Mouse (Mus musculus): ENCODE results near the gene Camk2n1.
"Not testable (repeated sequence)": the region's sequence is repeated elsewhere in the genome, so short reads cannot be mapped to it uniquely, and the experiment has no call there.

Camk2n1 gene

DNA sequence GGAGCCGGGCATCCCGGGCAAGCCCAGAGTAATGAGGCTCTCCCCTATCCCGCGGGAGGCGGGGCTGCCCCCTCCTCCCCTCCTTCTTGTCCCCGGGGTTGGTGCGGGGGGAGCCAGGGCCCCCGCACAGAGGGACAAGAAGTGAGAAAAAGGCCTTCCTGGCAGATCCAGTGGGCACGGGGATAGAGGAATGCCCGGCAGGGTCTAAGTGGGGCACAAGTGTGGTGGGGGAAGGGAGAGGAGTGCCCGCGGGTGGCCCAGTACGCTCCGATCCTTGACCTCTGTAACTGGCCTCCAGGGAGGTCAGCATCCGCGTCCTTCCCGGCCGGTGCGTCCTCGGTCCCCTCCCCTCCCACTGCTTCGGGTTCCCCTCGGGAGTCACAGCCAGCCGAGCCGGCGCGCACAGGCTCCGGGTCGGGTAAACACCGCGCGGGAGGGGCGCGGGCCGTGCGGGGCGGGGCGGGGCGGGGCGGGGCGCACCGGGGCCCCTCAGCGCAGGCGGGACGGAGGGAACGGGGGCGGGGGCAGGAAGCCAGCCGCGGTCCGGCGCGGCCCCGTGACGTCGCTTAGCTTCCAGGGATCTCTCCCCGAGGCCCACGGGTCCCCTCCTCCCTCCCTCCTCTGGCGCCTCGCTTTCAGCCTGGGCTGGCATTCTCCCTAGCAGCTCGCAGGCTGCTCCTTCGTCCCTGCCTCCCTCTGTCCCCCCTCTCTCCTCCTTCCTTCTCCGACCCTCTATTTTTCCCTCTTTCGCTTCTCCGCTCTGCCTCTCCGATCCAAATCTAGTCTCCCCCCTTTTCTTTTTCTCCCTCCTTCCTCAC is at the start of gene Camk2n1:
TSS of gene Camk2n1 (plus strand) at position 562 of the 818 bp plus-strand sequence.
- peak; percentile 65 to 78 for DNase-seq (ENCODE audit: low spot score in 2 of 2)

DNA sequence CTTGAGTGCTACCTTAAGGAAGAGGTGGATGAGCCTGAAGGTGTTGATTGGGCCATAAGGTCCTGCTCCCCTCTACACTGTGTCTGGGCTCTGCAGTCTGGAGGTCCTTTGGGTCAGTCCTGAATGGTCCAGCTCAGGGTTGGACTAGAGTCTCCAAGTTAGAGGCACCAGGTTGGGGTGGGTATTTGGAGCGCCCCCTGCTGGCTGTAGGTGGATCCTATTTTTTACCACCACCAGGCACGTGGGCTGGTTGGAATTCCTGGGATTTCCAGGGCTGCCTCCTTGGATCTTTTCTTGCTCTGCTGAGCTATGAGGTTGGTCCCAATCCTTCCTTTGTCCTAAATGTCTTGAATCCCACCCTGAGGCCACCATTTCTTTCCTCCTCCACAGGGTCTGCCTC is 49.3 kb upstream of the Camk2n1 start:
- DNase-seq (ENCODE audit: low spot score in 2 of 2), result peak in 1 of 2 experiments; percentile 38

DNA sequence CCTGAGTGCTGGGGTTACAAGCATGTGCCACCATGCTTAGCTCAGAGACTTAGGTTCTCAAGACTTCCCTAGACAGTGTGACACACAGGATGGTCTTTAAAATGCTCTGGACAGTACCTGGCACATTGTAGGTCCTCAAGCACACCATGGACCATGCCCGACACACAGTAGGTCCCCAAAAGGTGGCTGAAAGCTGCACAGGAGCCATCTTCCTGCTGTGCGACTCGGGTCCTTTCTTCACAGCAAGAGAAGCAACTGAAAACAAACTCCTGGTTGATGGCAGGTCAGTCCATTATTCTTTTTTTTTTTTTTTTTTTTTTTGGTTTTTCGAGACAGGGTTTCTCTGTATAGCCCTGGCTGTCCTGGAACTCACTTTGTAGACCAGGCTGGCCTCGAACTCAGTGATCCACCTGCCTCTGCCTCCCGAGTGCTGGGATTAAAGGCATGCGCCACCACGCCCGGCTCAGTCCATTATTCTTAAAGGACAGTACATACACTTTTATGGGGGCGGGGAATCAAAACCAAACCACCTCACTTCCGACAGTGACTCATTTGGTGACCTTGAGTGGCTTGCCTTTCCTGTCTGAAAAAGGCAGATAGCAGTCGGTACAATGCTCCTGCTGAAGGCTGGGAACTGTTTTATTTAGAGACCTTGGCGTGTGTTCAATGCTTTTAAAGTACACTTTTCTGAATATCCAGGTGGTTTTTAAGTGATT is 46.5 kb upstream of the Camk2n1 start:
- DNase-seq (ENCODE audit: low spot score in 2 of 2), result peak in 1 of 2 experiments; percentile 15

DNA sequence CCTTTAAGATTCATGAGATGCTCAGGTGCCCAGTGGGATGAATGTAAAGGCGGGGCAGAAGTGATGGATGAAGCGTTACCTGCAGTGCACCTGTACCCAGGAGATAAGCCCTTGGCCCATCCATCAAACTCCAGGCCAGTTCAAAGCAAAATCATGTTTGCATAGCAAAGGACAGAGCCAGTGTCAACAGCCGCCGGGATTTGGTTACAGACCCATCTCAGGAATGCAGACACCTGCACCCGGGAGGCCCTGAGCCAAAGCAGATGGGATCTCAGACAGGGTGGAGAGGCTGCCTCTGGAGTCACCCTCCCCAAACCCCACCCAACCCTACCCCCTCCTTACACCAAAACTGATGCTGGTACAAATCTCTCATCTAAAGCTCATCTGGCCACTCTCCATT is 43.1 kb upstream of the Camk2n1 start:
- no peak for DNase-seq (ENCODE audit: low spot score in 2 of 2)

DNA sequence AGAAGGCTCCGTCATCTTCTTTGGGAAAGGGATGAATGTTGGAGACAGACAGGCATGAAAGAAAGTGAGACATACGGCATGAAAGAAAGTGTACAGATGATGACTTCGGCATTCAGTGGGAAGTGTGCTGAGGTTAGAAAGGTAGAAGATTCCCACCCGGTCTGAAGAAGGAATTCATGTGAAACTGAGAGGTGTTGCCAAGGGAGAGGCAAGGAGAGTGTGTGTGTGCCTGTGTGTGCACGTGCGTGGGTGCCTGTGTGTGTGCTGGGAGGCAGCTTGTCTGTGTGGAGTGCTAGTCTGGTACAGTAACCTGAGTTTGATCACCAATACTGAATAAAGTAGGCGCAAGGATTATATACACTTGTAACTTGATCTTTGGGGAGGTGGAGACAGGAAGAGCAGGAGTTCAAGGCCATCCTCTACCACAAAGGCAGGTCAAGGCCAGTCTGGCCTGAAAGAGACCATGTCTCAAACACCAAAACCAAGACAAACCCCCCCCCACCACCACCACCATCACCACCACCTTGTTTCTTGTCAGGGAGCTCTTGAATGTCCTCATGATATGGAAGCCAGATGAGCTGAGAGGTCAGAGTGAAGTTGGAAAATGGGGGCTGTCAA is 42.5 kb upstream of the Camk2n1 start:
- DNase-seq (ENCODE audit: low spot score in 2 of 2), result no peak

DNA sequence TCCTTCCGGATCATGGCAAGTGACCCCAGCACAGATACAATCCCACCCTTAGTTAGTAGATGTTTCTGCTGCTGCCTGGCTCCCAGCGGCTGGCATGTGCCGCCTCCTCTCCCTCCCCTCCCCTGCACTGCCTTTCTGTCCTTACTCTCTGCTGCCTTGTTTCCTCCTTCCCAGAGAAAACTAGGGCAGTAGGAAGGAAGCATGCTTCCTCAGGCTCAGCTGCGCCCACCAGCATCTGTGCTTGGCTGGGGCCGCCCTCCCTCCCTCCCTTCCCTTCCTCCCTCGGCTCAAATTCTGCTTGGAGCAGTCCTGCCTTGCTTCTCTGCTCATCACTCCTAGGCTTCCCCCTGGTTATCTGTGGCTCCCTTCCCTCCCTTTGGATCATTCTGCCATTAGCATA is 39.4 kb upstream of the Camk2n1 start:
- no peak for DNase-seq (ENCODE audit: low spot score in 2 of 2)

DNA sequence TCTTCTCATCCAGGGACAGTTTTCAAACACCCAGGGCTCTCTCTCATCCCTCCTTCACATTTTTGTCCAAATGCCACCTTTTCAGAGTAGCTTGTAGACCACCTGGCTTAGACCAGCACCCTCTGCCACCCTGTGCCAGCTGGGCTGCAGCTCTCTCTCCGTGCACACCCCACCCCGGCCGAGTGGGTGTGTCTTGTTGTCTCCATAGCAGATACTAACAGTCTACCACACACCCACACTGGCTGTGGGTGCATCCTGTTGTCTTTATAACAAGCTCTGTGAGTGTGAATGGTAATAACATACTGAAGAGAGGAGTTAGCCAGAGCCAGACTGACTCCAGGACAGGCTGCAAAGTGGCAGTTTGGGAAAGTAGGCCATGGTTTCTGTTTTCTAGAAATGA is 38.1 kb upstream of the Camk2n1 start:
- no peak for DNase-seq (ENCODE audit: low spot score in 2 of 2)

DNA sequence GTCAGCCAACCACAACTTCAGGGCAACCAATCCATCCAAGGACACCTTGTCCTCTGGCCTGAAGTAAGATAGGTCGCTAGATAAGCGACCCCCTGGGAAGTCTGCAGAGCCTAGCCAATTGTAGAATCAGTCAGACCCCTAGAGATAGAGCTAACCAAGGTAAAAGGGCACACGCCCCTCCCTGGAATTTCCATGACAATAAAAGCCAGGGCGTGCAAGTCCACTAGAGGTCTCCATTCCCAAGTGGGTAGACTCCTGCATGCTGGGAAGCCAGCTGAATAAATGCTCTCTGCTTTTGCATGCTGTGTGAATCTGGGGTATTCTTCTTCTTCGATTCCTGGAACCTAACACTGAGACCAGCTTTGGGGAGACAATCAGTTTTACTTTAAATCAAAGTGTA is 37.7 kb upstream of the Camk2n1 start:
- no peak for DNase-seq (ENCODE audit: low spot score in 2 of 2)

DNA sequence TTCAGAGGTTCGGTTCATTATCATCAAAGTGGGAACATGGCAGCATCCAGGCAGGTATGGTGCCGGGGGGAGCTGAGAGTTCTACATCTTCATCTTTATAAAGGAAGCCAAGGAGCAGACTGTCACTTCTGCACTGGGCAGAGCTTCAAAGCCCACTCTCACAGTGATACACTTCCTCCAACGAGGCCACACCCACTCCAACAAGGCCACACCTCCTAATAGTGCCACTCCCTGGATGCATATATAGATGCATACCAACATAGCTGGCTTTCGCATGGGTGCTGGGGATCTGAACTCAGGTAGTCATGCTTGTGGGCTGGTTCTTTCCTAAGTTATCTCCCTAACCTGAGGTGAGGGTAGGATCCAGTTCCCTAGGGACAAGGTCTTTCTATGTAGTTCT is 36.2 kb upstream of the Camk2n1 start:
- no peak for DNase-seq (ENCODE audit: low spot score in 2 of 2)

DNA sequence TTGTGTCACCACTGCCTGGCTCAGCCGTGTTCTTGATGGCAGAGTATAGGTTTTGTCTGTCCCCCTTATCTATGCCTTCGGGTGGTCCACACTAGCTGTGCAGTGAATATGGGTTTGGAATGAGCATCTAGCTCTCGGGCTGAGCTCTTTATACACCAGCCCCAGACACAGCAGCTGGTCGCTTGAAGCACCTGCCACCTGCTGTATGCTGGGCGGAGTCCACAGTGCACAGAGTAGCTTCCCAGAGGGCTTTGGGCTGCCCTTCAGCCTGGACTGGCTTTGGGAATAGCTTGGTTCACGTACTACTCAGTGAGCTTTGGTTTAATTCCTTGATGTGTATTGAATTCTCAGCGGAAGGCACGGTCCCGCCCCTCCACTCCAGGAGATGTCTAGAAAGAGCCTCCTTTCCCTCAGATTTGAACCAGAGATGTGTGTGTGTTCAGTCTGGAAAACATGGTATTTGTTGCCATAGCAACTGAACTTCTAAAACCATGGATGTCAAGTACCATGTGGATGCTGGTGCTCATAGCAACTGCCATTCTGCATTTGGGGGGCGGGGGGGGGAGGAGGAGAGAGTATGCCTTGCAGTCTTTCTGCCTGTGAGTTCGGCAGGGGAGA is 35.7 kb upstream of the Camk2n1 start:
- no peak for DNase-seq (ENCODE audit: low spot score in 2 of 2)

DNA sequence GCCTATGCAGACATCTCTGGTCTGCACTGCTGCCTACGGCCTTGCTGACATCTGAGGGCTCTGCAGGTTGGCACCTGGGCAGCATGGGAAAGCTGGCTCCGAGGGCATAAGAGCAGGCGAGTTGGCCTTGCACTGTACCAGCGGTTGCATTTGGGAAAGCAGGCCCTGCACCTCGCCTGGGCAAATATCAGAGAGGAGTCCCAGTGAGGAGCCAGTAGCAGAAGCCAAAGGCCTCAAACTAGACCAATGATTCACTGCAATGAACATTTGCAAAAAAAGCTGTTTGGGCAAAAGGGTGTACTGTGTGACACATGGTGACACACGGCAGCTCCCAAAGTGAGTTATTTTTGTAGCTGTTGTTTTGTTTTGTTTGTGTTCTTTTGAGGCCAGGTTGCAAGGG is 29.1 kb upstream of the Camk2n1 start:
- no peak for DNase-seq (ENCODE audit: low spot score in 2 of 2)

DNA sequence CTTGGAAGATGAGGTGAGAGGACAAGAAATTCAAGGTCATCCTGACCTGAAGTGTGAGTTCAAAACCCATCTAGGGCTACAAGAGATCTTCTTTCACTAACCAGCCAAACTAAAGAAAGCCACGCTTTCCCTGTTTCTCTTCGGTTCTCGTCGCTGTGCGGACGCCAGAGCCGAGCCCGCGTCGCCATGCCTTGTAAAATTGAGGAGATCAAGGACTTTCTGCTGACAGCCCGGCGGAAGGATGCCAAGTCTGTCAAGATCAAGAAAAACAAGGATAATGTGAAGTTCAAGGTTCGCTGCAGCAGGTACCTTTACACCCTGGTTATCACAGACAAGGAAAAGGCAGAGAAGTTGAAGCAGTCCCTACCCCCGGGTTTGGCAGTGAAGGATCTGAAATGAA is 28.5 kb upstream of the Camk2n1 start:
- DNase-seq (ENCODE audit: low spot score in 2 of 2), result not testable (repeated sequence)

DNA sequence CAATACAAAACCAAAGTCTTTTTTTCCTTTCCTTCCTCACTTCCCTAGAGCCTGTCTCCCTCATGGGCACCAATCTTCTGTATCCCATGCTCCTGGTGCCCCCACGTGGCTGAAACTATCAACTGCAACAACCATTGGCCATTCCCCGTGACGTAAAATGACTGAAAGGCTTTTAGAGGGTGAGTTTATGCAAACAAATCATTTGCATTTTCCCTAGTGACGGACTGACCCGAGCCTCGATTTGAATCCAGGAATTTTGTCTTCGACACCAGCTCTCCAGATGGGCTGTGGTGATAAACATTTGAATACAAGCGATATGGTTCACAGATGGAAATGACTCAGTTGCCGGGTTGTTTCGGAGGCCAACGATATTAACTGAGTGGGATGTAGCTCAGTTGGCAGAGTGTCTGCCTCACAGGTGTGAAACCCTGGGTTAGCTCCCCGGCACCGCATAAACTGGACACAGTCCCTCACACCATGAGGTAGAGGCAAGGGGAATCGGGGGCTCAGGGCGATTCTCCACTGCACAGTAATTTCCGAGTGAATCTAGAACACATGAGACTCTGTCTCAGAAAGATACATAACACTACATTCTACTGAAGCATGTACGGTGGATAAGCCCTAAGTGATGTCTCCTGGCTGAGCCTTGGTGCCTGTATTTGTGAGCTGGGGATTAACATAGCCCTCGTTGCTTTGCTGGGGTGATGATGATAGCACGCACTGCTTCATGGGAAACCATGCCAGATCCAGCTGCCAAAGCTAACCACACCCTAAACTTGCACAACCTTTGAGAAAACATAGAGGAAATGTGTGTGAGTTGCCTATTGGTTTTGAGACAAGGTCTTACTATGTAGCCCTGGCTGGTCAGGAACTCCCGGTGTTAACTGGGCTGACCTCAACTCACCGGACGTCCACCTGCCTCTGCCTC is 27.1 kb upstream of the Camk2n1 start:
- DNase-seq (ENCODE audit: low spot score in 2 of 2), result peak; percentile 67 to 79

DNA sequence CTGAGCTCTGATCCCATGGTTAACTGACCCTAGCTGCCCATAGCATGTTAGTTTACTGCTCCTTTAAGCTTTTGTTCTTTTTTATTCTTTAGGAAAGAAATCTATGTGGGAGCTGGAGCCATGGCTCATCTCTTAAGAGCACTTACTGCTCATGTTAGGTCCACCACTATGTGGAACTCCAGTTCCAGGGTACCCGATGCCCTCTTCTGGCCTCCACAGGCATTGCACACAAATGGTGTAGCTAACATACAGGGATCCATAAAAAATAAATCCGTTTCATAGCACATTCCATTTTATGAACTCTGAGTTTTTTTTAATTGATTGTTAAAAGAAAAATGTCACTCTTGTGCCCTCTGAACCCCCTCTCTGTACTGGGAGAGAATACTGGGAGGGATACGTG is 24.3 kb upstream of the Camk2n1 start:
- DNase-seq (ENCODE audit: low spot score in 2 of 2), result no peak

DNA sequence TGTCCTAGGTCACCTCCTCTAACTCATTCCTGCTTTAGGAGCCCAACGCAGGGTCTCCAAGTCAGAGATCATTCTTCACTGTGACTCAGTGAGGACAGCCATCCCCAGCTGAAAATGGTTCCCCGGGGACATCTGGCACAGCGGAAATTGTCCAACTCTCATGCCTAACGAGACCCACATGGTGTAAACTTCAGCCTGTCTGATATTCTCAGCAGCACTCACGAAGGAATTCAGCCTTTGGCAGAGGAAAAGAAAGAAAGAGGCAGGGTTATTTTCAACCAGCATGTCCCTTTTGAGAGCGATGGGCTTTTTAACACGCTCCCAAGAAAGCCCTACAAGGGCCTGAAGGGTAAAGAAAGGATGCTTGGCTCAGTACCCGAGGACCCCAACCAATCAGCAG is 22.8 kb upstream of the Camk2n1 start:
- DNase-seq (ENCODE audit: low spot score in 2 of 2), result no peak

DNA sequence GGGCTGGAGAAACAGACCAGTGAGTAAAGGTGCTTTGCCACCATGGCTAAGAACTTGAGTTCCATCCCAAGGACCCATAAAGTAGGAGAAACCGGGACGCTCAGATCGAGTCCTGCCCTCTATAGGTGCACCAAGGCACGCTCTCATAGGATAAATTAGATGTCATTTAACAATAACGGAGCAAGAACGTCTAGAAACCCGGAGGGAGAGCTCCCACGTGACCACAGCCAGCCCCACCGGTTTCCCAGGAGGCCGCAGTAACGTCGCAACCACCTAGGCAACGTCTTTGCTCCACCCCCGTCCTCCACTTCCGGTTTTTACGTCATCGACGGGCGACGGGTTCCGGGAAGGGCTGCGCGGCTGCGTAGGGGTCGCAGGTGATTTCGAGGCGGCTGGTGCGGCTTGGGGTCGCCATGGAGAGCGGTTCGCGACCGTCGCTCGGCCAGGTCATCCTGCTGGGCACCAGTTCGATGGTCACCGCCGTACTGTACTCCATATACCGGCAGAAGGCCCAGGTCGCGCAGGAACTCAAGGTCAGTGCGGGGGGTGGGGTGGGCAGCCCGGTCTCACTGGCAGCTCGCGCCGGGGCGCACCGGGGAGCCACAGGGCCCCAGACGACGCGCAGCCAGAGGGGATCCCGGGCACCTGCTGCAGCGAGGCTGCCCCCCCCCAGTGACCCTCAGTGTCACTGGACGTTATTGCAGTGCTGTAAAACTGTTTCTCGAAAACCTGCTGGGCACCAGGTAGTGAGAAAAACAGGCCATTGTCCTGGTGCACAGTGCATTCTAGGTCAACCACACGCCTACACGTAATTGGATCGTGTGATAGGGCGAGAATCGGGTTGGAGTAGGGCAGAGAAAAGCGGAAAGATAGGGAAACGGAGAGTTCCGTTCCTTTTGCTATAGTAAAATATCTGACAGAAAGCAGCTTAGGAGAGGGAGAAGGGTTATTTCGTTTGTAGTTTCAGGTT is 19.5 kb upstream of the Camk2n1 start, which contains the start of gene Mul1:
TSS of gene Mul1 (plus strand) at position 325 of the 970 bp plus-strand sequence.
- DNase-seq (ENCODE audit: low spot score in 2 of 2), result peak; percentile 93 to 94

DNA sequence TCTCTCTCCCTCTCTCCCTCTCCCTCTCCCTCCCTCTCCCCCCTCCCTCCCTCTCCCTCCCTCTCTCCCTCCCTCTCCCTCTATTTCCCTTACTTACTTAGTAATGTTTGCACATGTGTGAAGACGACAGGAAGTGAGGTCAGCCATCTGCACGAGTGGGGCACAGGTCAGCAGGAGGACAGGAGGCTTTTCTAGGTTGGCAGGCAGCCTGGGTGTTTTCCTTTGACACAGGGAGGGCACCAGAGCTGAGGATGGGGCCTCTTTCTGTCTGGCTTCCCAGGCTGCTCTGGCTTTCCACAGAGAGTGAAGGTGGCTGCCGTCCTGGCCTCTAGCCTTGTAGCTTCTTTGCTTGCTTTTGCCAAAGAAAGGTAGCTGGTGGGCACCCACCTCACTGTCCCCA is 14.1 kb upstream of the Camk2n1 start:
- no peak for DNase-seq (ENCODE audit: low spot score in 2 of 2)

DNA sequence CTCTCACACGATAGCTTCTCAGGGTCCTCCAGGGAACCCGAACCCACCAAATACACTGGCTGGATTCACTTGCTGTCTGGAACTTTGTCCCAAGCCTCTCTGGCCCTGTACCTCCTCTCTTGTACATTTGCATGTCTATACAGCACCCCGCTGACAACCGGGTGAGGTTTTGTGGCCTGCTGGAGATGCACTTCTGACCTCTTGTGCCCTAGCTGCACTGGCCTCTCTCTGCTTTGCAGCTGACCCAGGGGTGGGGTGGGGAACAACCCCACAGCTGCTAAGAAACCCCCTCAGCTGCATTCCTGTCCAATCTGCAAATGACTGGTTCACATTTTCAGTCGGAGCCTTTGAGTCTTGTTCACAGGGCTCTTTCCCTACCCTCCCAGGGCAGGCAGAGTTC is 9.2 kb upstream of the Camk2n1 start:
- DNase-seq (ENCODE audit: low spot score in 2 of 2), result no peak

DNA sequence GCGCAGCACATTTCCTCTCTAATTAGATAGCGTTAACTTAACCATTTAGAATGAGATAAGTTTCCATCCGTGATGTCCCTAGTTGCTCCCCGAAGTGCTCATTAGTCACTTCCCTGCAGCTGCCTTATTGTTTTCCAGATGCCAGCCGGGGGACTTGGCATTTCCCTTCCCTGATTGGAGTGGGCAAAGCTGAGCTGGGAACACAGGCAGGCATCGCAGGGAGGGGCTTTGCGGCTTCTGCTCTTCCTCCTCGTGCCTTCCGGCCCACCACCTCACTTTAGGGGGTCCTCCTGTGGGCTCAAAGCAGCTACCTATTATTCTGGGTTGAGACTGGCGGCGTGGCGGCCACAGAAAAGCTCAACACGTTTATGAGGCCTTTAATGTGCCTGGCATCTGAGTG is 7.1 kb upstream of the Camk2n1 start:
- no peak for DNase-seq (ENCODE audit: low spot score in 2 of 2)

DNA sequence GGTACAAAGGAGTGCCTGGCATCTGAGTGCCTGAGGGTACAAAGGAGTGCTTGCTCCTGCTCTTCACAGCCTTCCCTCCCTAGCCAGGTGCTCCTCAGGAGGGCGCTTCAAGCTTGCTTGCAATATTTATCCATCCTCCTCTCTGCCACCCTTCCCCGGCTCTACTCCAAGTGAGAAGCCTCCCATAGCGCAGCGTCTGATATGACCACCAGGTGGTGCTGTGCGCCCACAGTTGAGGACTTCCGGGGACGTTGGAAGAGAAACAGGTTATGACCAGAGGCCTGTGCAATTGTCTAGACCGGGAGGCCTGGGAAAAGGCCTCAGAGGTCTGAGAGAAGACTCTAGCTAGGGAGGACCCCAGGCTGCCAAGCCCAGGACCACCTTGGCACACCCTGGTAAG is 6.7 kb upstream of the Camk2n1 start:
- DNase-seq (ENCODE audit: low spot score in 2 of 2), result peak; percentile 73 to 87
